Mouse (Mus musculus) testis, adult 2 months (tissue): ENCODE data around the gene Ncf4. TPM values are rescaled to one million over a fixed set of nuclear protein-coding genes. Genes with fewer than 3 reads are reported as not detected.

ENCODE experiments used
- H3K27ac ChIP-seq: fragments of 200-500 bp; 2 replicates; pipeline ENCODE4 v1.5.1; 2012; ENCODE audit warnings: low read depth, low read length; ENCODE audit not compliant: control insufficient read depth, insufficient read depth
- H3K27me3 ChIP-seq: fragments of 200-500 bp; 2 replicates; pipeline ENCODE4 v1.6.1; 2012; ENCODE audit warnings: mild to moderate bottlenecking, low read length, moderate library complexity; ENCODE audit not compliant: control insufficient read depth, insufficient read depth
- H3K36me3 ChIP-seq: fragments of 200-500 bp; 2 replicates; pipeline ENCODE4 v1.6.1; 2012; ENCODE audit warnings: mild to moderate bottlenecking, low read length; ENCODE audit not compliant: control insufficient read depth, insufficient read depth
- H3K4me1 ChIP-seq: fragments of 200-500 bp; 2 replicates; pipeline ENCODE4 v1.6.1; 2012; ENCODE audit warnings: low read length; ENCODE audit not compliant: control insufficient read depth, insufficient read depth
- H3K4me3 ChIP-seq: fragments of 200-500 bp; 2 replicates; pipeline ENCODE4 v1.5.1; 2012; ENCODE audit warnings: low read depth, mild to moderate bottlenecking, low read length, moderate library complexity, mixed read lengths; ENCODE audit not compliant: control insufficient read depth
- CTCF ChIP-seq: fragments of 200-500 bp; IDR thresholded peaks from 2 replicates; pipeline ENCODE4 v1.5.1; 2012; ENCODE audit warnings: low read depth, mild to moderate bottlenecking, inconsistent platforms, low read length, moderate library complexity; ENCODE audit not compliant: control insufficient read depth, insufficient read depth, insufficient replicate concordance
- POLR2A ChIP-seq: fragments of 200-500 bp; IDR thresholded peaks from 2 replicates; pipeline ENCODE4 v1.6.1; 2012; ENCODE audit warnings: low read depth, mild to moderate bottlenecking, inconsistent platforms, low read length, moderate library complexity; ENCODE audit not compliant: control insufficient read depth
- polyA plus RNA-seq: library from polyadenylated mRNA; depleted of rRNA; stranded (reverse); fragments of >200 nt; gene quantifications from 2 replicates; pipeline ENCODE4 v1.2.3, GENCODE M21; 2012; rRNA removed

The Ncf4 gene
- 0.68 and 1.9 TPM in 2 replicates for polyA plus RNA-seq

GRCm38 (mm10) chr15:78244695-78245492, at the start of gene Ncf4:
Gene Ncf4, plus strand, starts transcription at chr15:78244801.
- Histone ChIP-seq H3K27me3 (no peaks in the 10 kb centered on the region), H3K4me1 (peaks cover 8% of the 10 kb centered on the region), H3K4me3 (no peak within 1 kb of the TSS), H3K27ac (no peak within 1 kb of the TSS), H3K36me3 (no peaks in the 10 kb centered on the region)
- TF ChIP-seq POLR2A = no peak
- no peak for TF ChIP-seq CTCF

DNA sequence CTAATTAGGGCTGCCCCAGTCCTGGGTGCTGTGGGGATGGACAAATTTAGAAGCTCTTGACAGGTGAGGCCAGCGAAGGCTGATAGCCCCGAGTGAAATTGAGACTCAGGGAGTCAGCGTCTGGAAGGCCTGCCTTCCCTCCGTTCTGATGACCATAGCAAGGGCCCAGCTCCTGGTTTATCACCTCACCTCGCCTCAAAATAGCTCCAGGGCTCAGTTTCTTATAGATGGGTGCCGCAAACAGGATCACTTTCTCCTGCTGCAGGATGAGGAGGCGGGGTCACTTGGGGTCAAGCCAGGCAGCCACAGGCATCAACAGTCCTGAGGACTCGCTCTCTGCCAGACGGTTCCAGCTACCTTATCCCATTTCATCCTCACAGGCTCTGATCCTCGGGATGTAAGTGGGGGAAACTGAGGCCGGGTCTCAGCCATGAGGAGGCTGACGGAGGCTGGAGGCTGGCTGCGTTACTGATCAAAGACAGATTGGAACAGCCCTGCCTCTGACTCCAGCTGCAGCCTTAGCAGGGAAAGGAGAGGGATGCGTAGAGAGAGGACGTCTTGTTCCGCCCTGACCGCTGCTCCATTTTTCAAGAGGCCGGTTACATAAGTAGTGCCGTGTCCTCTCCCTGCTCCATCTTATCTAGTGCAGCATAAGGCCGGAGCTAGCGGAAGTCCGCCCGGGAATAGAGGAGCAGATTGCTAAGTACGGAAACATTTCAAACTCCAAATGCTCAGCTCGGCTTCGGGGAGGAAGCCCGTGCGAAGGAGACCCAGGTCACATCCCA, 49.3 kb upstream of the Ncf4 start:
- H3K27ac ChIP-seq = no peak overlapping the region
- TF ChIP-seq CTCF = no peak
- TF ChIP-seq POLR2A = no peak
- no peaks in the 10 kb centered on the region for H3K4me1 ChIP-seq
- no peaks in the 10 kb centered on the region for H3K27me3 ChIP-seq
- H3K4me3 ChIP-seq = no peak overlapping the region
- no peaks in the 10 kb centered on the region for H3K36me3 ChIP-seq

DNA sequence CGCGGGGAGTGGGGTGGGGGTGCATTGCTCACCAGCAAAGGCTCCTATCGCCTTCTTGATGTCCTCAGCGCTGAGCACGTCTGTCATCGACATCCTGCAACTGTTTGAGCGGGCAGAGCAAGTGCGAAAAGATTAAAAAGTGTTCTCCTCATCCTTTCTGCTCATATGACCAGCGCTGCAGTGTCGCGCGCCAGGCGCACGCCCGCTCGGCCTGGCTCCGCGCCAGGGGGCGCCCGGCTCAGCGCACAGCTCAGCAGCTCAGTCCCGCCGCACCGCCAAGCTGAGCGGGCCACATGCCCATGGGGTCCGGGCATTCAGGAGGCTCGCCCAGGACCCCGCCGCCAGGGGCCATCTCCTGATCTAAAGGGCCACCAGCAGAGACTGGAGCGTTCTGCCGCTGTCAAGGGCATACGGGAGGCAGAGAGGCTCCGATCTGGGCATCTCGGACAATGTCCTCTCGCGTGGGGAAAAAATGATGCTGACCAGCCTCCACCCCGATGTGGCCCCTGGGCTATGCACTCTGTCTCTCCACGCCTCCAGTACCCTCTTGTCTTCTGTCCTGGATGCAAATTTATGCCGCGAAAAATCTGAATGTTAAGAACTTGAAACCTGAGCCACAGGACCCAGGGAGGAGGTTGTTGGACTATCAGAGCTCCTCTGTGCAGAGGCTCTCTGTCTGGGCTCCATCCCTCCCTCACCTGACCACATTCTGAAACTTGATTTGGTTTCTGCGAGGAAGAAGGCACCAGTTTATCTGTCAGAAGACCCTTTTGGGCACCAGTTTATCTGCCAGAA, 40.4 kb upstream of the Ncf4 start:
- Histone ChIP-seq H3K4me1 (peaks cover 7% of the 10 kb centered on the region), H3K4me3 (peak overlapping the region; percentile 34), H3K36me3 (no peaks in the 10 kb centered on the region), H3K27me3 (no peaks in the 10 kb centered on the region), H3K27ac (no peak overlapping the region)
- no peak for TF ChIP-seq POLR2A
- no peak for TF ChIP-seq CTCF

DNA sequence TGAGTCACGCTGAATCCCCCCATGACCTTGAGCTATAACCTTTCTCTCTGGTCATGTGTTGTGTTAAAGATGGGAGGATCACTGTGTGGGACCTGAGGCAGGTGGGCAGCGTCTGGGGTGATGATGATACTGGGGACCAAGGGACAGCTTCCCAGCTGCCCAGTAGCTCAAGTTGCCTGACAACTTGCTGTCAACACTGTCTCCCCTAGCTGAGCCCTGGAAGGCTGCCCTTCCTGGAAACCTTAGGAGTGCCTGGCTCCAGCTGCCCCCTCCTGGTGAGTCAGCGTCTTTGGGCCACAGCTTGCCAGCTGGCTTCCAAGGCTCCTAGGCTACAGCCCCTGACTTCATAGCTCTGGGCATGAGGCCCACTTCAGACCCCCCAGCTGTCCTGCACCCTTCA, 39.4 kb upstream of the Ncf4 start:
- peaks cover 7% of the 10 kb centered on the region for H3K4me1 ChIP-seq
- no peak overlapping the region for H3K27ac ChIP-seq
- TF ChIP-seq POLR2A (no peak), CTCF (peak; percentile 40; the same call in 1 of the 2 replicates)
- no peak overlapping the region for H3K4me3 ChIP-seq
- no peaks in the 10 kb centered on the region for H3K27me3 ChIP-seq
- H3K36me3 ChIP-seq = no peaks in the 10 kb centered on the region

GRCm38 (mm10) chr15:78206312-78206711, 38.3 kb upstream of the Ncf4 start, which contains the start of gene Pvalb:
Gene Pvalb, minus strand, starts transcription at chr15:78206400.
- H3K27ac ChIP-seq = no peak within 1 kb of the TSS
- no peaks in the 10 kb centered on the region for H3K27me3 ChIP-seq
- no peak for TF ChIP-seq POLR2A
- TF ChIP-seq CTCF = no peak
- peaks cover 7% of the 10 kb centered on the region for H3K4me1 ChIP-seq
- no peaks in the 10 kb centered on the region for H3K36me3 ChIP-seq
- H3K4me3 ChIP-seq = no peak within 1 kb of the TSS

DNA sequence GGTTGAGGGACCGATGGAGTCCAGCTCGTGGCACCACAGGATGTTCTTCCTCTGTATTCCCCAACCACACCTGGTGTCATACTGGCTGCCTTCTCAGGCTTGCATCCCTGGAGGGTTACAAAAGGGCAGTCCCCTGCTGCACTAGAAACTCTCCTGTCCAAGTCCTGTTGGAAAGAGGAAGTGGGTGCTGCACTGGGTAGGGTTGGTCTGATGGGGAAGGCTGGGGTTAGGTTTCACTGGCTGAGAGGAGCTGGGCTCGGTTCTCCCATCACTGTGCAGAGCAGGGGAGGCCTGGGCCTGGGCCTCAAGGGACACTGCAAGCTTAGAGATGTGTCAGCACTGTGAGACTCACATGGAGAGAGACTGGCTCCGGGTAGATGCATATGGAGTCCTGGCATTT, 34.4 kb upstream of the Ncf4 start:
- no peak for TF ChIP-seq POLR2A
- no peak for TF ChIP-seq CTCF
- H3K4me3 ChIP-seq = no peak overlapping the region
- no peaks in the 10 kb centered on the region for H3K27me3 ChIP-seq
- no peaks in the 10 kb centered on the region for H3K4me1 ChIP-seq
- H3K36me3 ChIP-seq = no peaks in the 10 kb centered on the region
- H3K27ac ChIP-seq = no peak overlapping the region

- no peak for TF ChIP-seq CTCF
- no peak for TF ChIP-seq POLR2A
- H3K4me3 ChIP-seq = no peak overlapping the region
- no peaks in the 10 kb centered on the region for H3K36me3 ChIP-seq
- H3K27me3 ChIP-seq = no peaks in the 10 kb centered on the region
- no peaks in the 10 kb centered on the region for H3K4me1 ChIP-seq
- no peak overlapping the region for H3K27ac ChIP-seq
Observed at GRCm38 (mm10) chr15:78211367-78211766, 33.2 kb upstream of the Ncf4 start.
